Mouse (Mus musculus) liver (tissue): Measurements from ENCODE around the gene Fat3.
A peak's percentile ranks its signal among the peaks of the same experiment; 100 is the strongest.

ENCODE experiments used
- DNase-seq: peaks from one replicate; pipeline ENCODE4 v3.0.0-alpha.2; 2020; ENCODE audit warnings: mixed read lengths

The Fat3 gene

GRCm38 (mm10) chr9:16428589-16428988, 72.5 kb downstream of the Fat3 start:
- no peak for DNase-seq

- DNase-seq: no peak
Measured at GRCm38 (mm10) chr9:16422707-16423106, 78.4 kb downstream of the Fat3 start.

- no peak for DNase-seq
Measured at GRCm38 (mm10) chr9:16402815-16403214, 98.3 kb downstream of the Fat3 start.

- no peak for DNase-seq
Measured at GRCm38 (mm10) chr9:16398734-16399686, 102.1 kb downstream of the Fat3 start.

GRCm38 (mm10) chr9:16389141-16389540, 111.9 kb downstream of the Fat3 start:
- DNase-seq: no peak

GRCm38 (mm10) chr9:16387527-16387926, 113.6 kb downstream of the Fat3 start:
- no peak for DNase-seq

DNA sequence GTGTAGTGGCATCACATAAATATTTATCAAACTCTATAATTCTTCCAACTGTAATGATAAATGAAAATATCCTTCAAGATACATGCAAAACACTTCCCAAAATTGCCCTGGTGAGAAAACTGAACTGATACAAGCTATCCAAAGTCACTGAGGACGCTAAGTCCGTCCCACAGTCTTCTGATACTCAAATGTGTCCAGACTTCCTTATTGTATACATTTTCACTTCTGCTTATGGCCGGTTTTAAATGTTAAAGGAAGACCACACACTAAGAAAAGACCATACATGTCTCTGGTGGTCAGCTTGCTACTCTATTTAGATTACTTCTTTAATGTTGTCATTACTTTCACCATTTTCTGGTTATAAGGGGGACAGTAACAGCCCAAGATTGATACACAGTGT, 137.4 kb downstream of the Fat3 start:
- no peak for DNase-seq

DNA sequence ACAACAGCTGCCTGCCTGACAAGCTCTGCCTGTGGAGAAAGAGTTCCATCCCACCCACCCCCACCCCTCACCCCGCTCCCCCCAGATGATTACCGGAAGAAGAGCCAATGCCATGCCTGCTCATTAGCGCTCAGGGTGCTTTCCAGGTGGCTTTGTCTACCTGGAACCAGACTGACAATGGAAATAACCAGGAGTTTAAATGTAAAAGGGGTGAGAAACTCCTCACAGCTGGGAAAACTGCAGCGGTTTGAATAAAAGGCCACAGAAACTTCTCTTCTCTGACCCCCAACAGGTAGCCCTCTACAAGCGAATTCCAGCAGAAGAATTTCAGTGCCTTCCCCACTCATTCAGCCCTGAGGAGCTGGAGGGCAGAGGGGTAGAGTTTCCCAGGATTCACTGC, 139.3 kb downstream of the Fat3 start:
- DNase-seq: no peak

DNA sequence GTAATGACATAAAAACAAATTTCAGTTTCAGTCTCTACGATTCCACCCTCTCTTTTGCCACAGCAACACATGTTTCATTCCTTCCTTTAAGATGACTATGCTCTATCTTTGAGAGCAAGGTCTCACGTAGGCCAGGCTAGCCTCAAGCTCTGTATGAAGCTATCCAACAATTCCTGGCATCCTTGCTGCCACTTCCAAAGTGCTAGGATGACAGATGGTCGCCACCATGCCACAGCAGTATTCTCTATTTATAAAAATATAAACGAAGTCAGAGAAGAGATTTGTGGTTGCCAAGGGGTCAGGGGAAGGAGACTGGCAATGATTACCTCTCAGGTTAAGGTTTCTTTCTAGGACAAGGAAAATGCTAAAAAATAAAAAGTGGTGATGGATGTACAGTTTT, 144.4 kb downstream of the Fat3 start:
- no peak for DNase-seq

GRCm38 (mm10) chr9:16354906-16355305, 146.2 kb downstream of the Fat3 start:
- DNase-seq: no peak

DNA sequence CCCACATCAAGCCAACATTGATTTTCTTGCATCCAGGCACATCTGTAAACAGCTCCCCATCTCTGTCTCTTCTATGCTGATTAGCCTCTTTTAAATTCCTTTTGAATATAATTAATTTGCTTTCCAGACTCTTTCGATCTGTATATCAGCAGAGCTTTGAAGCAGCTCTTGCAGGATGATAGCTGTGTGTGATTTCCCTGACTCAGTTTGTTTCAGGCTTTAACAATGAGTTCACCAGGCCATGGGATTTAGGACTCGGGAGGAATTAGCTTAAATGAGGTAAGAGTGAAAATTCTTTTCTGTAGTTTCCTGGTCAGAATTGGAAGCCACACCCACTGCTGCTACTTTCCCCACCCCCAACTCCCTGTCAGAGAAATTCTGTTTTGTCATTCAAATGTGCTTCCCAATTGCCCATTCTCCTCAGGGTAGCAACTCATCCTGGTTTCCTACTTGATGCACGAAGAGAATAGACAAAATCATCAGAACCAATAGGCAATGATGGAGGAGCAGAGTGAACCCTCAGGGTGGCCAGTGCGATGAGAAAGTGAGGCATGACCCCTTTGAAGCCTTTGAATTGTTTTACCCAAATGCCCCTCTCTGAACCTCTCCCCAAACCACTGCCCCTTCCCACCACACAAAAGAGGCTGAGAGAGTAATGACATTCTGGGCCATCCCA, 147.9 kb downstream of the Fat3 start:
- DNase-seq: no peak

DNA sequence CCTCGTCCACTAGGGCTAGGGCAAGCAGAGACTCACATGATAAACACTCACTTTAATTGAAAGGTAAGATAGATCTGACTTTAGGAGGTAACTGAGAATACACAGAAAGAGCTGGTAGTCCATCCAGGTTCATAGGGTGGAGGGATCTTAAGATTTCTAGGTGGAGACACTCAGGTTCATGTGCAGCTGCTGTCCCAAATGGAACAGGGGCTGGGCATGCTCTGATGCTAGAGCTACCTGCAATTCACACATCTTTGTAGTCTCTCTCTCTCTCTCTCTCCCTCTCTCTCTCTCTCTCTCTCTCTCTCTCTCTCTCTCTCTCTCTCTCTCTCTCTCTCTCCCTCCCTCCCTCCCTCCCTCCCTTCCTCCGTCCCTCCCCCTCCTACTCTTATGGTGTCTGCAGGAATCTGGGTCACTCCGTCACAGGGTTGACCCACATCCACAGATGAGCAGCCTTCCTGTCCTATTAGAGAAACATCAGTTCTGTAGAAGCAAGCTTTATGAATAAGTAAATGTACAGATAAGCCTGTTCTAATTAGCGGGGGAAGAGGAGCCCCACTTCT, 148.5 kb downstream of the Fat3 start:
- no peak for DNase-seq

DNA sequence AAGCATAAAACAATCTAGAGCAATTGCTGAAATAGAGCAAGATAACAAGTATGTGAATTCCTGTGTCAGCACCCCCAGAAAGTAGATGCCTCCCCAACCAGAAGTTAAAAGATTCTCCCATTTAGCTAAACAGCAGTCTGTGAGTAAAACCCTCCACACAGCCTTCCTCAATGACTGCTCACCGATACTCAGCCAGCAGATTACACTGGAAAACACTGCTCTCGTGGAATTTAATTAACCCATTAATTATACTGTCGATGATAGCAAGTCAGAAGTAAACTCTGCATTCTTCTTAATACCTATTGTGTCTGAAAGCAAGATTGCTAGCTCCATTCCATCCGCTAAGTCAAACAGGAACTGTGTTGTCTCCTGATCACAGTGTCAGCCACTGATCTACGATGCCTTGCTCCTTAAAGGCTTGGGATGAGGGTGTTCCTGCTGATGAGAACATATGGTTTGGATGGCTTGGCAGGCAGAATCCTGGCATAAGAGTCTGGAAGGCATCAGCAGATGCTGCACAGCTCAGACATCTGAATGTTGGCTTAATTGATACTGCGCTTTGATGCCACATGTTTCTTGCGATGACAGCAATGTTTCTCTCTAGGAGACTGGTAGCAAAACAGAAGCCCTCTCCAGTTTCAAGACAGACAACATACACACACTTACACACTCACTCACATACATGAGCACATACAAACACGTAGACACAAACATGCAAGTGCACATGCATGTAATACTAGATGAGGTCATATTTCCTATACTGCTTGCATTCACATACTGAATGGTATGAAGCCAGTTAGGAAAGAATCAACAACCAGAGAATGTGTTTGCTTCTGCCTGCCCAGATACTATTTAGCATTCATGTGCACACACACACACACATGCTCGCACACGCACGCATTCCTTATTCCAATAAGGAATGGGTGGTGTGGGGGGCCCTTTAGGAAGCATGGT, 155.9 kb downstream of the Fat3 start:
- no peak for DNase-seq

GRCm38 (mm10) chr9:16343191-16343590, 157.9 kb downstream of the Fat3 start:
- no peak for DNase-seq

GRCm38 (mm10) chr9:16342577-16342976, 158.5 kb downstream of the Fat3 start:
- DNase-seq: peak; percentile 9

DNA sequence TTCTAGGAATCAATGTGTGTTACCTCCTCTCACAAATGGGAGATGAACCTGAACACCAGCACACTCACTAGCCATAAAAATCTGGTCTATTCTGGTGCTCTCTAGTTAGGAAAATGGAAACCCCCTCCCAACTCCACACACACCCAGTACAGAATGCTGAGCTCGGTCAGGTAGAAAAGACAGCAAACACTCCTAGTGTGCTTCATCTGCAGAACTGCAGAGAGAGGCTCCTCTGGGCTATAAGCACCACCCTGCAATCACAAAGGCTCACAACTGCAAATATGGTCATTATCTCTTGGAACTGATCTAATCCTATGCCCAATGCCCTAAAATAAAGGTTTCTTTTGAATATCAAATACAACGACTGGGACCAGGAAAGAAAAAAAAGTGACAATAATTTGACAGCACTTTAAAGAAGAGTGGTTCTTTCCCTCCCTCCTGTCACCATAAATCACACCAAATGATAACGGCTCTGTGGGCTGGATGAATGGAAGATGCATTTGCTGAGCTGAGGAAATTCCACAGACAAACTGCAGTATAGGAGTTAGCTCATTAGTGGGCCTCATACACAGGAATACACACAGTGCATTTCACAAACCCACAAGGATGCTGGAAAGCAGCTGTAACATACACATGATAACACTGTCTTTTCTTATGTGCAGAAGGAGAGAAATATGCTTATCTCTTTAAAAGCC, 170.6 kb downstream of the Fat3 start:
- DNase-seq: no peak

- no peak for DNase-seq
Measured at GRCm38 (mm10) chr9:16318957-16319356, 182.1 kb downstream of the Fat3 start.

DNA sequence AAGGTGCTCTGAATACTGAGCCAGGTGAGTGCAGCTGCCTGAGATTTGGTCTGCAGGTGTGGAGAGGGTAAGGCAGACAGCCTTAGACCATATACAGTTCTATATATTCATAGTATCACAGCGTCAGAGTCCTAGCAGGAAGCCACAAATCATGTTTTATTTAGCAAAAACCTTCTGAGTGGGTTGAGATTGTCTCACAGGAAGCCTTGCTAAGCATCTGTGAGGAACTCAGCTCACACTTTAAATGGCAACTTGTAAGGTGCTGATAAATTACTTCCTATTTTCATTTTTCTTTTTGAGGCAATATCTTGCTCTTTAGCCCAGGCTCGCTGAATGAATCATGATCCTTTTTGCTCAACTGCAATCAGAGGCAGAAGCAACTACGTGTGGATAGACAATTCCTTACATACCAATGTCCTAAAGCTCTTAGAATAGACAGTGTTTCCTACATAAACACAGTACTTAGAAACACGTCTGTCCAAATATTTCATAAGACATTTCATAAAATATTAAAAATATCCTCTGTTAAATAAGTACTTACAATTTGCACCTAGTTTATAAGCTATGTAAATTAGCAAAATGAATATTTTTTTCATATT, 188.4 kb downstream of the Fat3 start:
- no peak for DNase-seq

DNA sequence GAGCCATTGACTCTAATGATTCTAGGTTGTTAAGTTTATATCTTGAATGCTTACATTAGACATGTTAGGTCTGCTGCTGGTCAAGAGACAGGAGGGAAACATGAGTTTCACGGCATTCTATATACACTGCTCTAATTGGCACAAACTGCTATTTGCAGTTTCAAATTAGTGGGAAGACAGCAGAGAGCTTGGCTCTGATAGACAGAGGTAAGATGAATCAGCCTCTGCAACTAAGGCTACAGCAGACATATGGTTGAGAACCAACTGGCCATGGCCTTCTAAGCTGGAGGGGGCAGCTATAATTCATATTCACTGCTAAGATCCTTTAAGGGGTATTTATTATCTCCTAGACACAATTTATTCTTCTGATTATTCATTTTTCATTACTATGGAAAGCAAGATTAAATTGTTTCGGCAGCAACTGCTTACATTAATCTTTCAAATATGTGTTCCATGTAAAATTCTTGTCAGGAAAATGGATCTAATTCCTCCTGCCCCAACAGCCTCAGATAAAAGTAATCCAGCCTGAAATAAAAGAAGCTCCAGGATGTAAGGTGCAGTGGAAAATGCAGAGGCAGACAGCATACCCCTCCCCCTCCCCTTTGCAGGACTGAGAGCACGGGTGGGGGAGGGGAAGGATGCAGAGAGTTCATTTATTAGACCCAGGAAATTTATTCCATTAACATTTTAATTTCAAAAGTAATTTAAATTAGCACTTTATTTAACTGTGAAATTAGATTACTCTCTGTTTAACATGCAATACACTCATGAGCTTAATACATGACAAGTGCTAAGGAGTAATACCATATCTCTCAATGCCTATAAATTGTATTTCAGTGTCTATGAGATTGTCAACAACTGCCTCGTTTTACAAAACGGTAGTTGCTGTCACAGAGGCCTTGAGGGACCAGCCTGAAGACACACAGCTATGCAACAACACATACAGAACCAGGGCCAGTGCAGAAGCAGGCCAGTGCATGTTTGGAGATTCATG, 189.9 kb downstream of the Fat3 start:
- no peak for DNase-seq

DNA sequence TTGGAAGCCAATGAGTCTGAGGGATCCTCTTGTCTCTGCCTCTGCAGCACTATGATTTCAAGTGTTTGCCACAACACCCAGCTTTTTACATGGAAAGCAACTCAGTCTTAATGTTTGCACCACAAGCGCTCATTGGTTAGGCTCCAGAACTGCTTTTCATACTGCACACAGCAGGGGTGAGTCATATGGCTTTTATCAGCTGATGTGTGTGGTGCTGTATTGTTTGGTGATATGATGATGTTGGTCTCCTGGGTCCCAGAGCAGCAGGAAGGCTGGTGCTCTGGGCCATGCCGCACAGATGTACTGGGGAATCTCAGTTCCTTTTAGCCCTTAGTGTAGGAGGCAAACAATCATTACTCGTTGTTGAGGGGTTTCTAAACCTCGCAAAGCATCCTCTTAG, 190.8 kb downstream of the Fat3 start:
- no peak for DNase-seq
